Mouse (Mus musculus): Measurements from ENCODE around the gene Chid1.
A peak's percentile ranks its signal among the peaks of the same experiment; 100 is the strongest.

Chid1 gene

DNA sequence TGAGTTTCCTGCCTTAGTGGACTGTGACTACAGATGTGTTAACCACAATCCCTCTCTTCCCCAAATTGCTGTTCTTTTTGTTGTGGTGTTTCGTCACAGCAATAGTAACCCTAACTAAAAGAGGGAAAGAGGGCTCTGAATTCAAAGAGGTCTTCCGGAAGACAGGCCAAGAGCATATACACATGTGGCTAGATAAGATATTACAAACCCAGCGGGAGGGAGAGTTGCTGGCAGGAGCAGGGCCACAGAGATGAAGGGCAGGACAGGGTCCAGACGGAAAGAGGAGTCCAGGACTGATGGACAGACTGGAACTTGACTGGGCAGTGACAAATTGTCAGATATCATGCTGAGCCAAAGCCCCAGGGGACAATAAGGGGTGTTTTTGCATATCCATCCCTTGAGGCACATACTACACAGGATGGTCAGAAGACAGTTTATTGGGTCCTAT lies 18.7 kb upstream of the Chid1 start:
- DNase-seq: no peak

DNA sequence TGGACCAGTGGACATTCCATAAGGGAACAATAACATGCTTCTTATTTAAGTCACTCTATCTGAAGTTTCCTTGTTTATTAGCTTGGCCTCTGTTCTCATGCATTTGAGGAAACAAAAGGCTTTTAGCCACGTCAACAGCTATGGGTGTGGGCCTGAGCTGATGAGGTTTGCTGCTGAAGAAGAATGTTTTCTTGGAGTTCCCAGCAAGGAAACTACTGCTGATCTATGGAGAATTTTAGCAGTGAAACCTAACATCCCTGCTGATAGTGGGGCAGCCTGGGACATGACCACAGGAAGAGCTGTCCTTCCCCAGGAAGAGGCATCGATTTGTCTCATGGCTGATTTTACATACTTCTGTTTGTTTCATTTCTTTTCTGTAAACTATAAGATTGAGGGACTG lies 10.8 kb upstream of the Chid1 start:
- no peak for DNase-seq

DNA sequence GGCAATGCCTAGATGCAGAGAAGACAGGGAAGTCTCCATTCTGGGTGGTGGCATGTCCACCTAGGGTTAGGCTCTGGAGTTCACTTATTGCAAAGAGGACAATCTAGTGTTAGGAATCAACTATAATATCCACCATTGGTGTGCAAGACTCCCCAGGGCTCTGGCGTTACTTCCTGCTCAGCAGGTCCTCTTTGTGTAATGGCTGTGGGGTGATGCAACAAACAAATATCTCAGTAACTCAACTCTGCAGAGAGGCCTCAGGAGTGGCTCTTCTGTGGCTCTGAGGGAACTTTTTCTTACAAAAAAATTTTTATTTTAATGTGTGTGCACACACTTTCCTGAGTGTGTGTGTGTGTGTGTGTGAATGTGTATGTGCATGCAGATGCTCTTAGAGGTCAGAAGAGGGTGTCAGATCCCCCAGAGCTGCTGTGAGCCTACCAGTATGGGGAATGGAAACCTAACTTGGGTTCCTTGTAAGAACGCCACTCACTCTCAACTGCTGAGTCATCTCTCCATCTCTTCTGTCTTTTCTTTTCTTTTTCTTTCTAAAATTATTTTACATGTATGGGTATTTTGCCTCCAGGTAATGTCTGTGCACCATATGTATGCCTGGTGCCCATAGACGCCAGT lies 9.9 kb upstream of the Chid1 start:
- no peak for DNase-seq

DNA sequence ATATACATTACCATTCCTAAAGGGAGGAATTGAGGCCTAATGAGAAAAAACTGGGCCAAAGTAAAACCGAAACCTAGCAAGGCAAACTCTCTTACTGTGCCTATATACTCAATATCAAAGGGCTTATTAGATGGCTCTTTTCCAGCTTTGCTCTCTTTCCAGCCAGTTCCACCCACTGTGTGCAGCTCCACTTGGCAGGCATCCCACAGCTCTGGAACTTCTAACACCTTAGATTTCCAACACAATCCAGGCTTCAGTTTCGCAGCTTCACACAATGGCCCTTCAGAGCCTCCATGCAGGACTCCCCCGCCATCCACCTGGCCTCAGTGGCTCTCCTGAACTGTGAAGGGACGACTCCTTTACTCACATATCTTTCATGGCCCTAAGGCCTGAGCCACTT lies 5.0 kb upstream of the Chid1 start:
- DNase-seq: no peak

DNA sequence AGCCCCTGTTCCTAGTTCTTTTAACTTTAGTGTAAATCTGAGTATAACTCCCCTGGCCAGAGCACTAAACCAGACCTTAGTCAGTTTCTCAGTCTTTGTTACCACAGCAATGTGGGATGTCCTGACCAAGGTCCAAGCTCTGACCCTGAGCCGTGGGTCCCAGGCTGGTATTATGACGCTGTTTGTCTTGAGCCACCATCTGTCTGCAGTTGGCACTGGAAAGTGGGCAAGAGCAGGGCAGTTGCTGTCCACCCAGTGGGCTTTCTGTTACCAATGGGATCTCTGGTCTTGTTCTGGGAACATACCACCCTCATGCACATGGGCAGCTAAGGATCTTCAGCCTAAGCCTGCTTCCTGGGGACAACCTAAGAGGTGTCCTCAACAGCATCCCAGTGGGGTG lies 2.9 kb upstream of the Chid1 start:
- DNase-seq: peak in 1 of 2 experiments; percentile 39

DNA sequence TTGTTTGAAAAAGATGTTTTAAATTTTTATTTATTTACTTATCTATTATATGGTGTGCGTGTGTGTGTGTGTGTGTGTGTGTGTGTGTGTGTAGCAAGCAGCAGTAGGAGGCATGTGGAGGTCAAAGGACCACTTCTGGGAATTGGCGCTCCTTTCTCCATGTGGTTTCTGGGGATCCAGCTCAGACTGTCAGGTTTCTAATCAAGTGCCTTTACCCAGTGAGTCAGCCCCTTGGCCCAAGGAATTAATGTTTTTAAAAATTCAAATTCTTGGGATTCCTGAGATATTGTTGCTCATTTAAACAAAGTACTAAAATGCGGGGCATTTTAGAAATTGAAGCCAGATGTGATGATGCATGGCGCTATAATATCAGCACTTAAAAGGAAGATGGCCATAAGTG lies 2.0 kb upstream of the Chid1 start:
- no peak for DNase-seq

DNA sequence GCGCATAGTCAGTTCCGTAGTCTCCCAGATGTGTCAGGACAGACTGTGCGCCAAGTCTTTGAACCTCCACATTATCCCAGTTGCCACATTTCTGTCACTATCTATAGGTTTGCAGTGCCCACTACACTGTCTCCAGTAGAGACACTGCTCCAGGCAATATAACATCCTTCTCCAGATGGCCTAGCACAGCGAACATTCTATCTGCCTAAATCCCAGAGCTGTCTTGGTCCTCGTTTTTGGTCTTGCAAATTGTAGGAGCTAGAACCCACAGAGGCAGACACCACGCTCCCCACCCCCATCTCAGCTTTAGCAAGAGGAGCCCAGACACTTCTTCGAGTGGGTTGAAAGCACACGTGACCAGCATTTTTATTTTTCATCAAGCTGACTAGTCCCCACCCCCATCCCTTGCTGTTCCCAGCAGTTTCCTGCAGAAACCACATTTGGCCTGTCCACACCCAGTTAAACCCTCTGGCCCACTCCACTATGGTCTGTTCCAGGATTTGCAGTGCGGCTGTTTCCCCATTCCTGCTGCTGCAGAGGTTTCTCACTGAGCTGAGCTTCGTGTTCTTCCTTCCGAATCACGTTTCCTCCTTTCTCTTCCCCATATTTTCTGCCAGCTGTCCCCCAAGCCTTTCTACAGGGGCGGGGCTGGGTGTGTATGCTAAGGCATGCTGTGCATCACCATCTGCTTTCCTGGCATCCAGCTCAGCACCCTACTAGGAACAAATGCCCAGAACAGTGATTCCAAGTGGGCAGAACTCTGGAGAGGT lies 840 bp upstream of the Chid1 start:
- peak; percentile 37 to 75 for DNase-seq

DNA sequence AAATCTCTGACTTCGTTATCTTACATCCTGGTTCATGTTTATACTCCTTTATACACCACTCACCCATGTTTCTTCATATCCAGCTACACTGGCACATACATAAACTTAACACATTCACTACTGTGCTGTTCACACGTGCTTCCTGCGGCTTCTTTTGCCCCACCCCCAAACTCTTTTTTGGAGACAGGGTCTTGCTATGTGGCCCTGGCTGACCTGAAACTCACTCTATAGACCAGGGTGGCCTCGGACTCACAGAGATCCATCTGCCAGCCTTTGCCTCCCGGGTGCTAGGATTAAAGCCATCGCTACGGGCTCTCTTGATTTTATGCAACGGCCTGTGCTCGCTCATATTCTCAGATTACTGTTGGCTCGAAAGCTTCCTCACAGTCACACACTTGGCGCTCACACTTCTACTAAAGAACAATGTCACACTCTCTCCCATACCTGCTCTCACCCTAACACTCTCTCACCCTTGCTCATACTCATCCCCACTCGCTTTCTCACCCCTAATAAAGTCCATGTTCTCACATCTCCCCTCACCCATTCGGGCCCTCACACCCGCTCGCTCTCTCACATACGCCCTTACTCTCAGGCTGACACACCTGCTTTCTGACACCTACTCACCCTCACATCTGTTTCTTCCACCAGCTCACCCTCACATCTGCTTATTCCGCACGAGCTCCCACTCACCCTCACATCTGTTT lies 653 bp downstream of the Chid1 start:
- DNase-seq: peak; percentile 3 to 37

DNA sequence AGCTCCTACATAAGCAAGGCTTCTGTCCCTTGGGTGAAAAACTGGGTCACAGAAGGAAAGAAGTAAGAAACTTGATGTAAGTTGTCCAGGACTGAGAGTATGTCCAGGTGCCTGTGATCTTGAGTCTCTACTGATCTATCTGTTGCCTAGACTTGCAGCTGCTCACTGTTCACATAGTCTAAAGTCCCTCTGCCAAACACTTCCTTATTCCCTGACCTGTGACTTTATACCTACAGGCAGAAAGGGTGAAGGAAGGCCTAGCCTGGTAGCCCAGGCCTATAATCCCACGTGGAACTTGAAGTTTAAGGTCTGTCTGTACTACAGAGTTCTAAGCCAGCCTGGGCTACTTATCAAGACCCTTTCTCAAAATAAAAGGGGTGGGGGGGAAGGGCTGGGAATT lies 4.1 kb downstream of the Chid1 start:
- no peak for DNase-seq

DNA sequence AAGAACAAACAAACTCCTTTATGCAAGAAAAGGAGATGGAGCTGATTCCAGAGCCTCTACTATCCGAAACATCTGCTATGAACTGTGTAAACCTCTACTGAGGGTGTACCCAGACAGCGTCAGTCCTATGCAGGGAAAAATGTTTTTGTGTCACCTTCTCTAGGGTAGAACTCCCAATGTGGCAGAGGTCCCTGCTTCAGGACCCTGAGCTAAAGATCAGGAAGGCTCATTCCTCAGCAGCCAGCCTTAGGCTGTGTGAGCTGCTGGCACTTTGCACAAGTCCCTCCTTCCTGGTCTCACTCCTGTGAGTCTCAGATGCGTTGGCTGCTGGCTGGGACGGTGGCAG lies 14.1 kb downstream of the Chid1 start:
- no peak for DNase-seq

DNA sequence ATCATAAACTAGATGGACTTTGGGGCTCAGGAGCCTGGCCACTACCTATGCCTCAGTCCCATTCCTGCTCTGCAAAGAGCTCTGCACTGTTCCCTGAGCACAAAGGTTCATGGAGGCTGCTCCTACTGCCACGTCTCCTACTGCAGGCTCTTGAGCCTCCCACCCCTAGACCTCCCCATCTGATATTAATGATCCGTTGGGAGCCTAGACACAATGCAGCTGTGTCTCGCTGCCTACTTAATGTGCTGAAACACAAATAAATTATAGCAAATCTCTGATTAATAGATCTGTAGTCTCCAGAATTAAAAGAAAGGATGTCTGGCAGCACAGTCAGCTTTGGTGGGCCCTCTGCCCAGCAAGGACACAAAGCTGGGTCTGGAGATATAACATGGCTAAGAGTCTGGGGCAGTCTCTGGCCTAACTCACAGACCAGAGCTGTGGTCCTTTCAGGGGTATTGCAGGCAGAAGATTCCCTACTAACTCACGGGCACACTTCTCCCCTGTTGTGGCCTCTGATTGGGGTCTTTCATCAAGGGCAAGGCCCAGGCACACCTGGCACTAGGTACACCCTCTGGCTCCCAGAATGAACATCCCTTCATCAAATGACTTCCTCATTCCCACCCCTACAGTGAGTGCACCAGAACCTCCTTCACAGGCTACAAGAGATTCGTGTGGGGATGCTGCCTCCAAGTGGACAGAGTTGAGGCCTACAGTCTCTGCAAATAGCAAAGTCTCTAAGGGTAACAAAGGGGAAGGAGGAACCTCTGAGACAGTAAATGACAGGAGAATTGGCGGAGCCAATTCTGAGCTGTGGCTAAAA lies 14.7 kb downstream of the Chid1 start:
- peak; percentile 77 to 80 for DNase-seq

DNA sequence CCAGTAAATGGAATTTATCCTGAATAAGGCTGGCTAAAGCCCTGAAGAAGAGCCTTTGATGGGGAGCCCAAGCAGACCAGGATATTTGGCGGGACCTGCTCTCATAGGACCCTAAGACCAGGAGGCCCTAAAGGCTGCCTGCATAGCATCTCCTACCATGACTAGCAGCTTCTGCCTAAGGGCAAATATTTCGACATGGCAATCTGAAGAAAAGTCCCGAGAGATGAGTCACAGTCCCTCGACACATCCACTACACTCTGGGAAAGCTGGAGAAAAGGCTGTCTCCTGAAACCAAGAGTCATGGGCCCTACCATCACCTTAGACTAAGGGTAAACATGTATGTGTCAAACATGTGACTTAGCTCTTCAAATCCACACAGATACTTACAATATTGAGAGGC lies 15.4 kb downstream of the Chid1 start:
- no peak for DNase-seq

DNA sequence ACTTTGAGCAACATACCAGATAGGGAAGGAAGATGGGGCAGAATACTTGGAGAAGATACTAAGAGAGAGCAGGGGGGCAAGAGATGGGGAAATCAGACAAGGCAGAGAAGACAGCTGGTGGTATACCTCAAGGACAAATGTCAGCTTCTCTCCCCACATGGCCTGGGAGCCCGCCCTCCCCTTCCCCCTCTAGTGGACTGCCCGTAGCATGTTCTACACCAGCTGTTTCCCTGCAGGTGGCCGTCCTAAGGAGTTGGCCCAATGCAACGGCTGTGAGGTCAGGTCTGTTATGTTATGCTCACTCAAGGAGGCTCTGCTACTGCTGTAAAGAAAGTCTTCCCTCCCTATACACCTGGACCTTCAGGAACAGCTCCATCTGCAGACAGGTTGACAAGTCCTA lies 16.6 kb downstream of the Chid1 start:
- DNase-seq: no peak

DNA sequence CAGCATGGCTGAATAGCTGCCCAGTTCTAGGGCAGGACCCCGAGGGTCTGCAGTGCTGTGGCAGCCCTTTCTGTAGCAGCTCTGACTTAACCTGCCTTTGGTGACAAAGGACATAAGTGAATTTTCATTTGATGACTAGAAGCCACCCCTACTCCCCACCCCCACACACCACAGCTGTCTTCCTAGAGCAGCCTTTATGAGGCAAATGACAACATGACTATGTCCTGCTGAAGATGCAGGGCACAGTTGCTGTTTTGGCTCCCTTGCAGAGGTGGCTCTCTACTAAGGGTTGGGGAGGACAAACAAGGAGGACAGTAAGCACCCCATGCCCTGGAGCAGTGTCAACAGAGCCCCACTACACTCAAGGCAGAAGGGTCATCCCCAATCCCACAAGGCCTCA lies 19.9 kb downstream of the Chid1 start:
- DNase-seq: no peak

DNA sequence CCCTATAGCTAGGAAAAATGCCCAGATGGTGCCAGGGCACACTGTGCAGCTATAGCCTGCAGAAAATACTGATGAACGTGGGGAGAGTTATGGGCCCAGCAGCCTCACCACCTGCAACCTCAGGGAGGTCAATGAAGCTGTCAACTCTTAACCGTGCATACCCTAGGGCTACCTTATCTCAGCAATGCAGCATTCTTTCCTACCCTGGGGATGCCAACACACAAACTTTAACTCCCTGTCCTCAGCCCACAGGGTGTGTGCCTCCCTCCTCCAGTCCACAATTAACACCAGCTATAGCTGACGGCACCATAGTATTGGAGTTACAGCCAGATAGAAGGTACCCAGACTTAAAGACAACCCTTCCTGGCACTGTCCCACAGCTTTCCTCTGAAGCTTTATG lies 20.7 kb downstream of the Chid1 start:
- DNase-seq: no peak

DNA sequence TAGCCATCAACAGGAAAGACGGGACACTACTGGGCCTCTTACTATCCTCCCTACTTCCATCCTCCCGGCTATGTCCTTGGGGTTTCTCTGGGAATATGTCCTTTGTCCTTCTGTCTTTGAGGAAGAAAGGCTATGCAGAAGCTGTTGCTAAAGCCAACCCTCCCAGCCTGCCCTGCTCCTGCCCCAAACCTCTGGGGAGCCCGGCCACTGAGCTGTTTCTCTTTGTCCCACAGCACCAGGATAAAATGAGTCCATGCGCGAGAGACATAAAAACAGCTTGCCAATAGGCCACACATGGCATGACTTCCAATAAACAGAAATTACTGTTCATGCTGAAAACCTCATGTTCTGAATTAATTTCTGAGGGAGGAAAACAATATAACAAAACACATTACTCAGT lies 21.4 kb downstream of the Chid1 start:
- no peak for DNase-seq

DNA sequence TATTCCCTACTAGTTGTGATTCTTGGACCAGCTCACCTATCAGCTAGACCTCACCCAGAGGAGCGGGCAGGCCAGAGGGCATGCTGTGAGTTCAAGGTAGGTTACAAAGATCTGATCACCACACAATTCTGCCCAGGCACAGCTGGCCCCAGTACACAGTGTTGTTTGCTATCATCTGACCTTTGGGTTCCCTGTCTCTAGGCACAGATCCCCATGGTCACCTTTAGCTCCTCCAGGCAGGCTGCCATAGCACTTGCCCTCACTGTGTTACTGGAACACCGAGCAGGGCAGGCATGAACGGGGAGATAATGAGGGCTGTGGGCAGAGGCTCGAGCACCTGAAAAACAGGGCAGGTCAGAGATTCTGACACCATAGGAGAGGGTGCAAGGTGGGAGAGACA lies 22.0 kb downstream of the Chid1 start:
- no peak for DNase-seq

DNA sequence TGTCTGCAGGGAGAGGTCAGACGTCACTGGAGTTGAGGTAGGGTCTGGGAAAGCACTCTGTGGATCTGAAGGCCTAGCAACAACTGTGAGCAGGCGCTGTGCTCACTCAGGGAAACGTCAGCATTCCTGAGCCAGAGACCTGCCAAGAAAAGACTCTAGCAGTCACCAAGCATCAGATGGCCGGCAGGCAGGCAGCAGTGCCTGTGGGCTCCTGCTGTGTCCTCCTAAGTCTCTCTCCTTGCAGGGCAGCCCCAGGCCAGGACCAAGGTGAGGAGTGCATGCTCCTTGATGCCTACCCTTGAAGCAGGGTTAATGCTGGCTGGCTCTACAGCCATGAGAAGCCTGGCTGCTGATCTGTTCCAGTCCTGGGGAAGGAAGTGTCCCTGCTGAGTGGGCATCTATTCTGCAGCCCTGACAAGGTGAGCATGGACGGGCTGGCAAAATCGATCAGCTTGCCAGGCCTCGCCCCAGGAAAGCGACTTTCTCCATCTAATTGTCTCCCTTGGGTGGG lies 28.9 kb downstream of the Chid1 start:
- DNase-seq: no peak

DNA sequence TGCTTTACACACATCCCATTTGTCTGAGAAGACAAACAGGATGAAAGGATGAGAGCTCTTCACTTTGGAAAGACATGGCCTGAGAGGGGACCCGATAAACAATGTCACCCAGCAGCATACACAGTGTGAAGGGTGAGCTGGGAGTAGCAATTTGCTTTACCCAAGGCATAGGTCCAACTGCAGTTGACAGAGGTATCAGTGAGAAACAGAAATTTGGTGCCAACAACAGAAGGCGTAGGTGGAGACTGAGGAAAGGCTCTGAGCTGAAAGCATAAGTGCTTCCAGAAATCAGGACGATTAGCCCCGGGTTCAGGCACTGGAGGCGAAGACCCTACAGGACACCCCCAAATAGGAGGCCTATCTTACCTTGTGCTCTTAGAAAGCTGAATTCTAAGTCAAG lies 29.5 kb downstream of the Chid1 start:
- no peak for DNase-seq

DNA sequence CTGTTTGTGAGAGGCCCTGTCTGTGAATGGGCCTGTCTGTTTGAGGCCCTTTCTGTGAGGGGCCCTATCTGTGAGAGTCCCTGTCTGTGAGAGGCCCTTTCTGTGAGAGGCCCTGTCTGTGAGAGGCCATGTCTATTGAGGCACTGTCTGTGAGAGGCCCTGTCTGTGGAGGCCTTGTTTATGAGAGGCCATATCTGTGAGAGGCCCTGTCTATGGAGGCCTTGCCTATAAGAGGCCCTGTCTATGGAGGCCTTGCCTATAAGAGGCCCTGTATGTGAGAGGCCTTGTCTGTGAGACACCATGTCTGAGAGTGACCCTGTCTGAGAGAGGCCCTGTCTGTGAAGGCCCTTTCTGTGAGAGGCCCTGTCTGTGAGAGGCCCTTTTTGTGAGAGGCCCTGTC lies 31.5 kb downstream of the Chid1 start:
- no peak for DNase-seq

DNA sequence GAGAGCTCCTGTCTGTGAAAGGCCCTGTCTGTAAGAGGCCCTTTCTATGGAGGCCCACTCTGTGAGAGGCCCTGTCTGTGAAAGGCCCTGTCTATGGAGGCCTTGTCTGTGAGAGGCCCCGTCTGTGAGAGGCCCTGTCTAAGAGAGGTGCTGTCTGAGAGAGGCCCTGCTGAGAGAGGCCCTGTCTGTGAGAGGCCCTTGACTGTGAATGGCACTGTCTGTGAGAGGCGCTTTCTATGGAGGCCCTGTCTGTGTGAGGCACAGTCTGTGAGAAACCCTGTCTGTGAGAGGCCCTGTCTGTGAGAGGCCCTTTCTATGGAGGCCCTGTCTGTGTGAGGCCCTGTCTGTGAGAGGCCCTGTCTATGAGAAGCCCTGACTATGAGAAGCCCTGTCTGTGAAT lies 33.4 kb downstream of the Chid1 start:
- no peak for DNase-seq

DNA sequence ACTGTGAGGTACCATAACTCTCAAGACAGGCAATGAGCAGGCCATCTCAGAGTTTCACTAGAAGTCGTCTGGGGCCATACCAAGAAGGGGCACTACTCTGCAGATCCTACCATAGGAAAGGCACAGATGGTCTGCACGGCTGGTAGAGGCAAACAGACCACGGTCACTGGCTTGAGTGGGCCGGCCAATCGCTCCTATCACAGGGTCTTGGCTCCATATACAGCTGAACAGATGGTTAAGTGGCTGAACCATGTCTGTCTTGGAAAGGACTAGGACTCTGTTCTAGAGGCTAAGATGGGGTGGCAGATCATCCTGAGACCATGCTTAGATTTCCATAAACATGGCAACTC lies 37.1 kb downstream of the Chid1 start:
- DNase-seq: no peak

DNA sequence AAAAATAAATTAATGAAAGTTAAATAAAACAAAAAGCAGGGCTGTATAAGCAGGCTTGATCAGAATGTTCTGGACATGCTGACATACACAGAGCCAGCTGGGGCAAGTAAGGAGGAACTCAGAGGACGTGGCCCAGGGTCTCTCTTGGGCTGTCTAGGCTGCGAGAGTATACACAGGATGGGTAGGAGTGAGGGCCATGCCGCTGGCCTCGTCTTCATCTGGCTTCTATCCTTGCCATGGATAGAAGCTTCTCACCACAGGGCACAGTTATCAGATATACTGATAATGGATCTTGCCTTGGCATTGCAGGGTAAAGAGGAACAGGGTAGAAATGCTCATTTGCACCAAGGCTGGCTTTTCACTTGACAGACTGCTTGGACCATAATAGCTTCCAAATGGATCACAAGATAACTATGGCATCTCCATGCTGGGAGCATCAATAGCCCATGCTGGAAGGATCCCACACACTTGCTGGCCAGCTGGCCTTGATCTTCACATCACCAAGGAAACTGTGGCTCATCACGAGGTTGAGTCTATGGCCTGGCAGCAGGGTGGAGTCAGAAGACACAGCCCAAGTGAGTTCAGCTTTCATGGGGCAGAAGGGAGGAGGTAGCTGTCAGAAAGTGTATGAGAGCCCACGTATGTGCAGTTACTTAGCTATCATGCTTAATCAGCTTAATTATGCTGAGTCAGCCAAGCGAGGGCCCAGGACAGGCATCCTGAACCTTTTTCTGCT lies 37.7 kb downstream of the Chid1 start:
- no peak for DNase-seq

Measured in kidney, postnatal 25 days (tissue).